Mouse (Mus musculus) ES-E14 (cell line): ENCODE data around the gene Nfu1. TPM values are rescaled to one million over a fixed set of nuclear protein-coding genes. Genes with fewer than 3 reads are reported as not detected.

Experiments used
- DNase-seq: peaks from one replicate; pipeline ENCODE4 v3.0.0-alpha.2; 2013; ENCODE audit warnings: low read depth, low spot score
- H3K27ac ChIP-seq: 2 replicates; pipeline ENCODE4 v1.5.1; 2012; ENCODE audit warnings: low read depth, mild to moderate bottlenecking, low read length, moderate library complexity, mixed read lengths; ENCODE audit not compliant: poor library complexity, insufficient read depth, severe bottlenecking
- H3K36me3 ChIP-seq: 2 replicates; pipeline ENCODE4 v1.6.1; 2012; ENCODE audit warnings: mild to moderate bottlenecking, low read length, moderate library complexity, mixed read lengths; ENCODE audit not compliant: control insufficient read depth, poor library complexity, insufficient read depth, severe bottlenecking
- H3K4me1 ChIP-seq, 2 experiments: fragments of 150-350 bp in 1 of 2; sonication (generic) in 1 of 2; 2 replicates each; pipeline ENCODE4 v1.6.1; 2012; ENCODE audit warnings: low read length in 2 of 2, mild to moderate bottlenecking in 1 of 2, mixed read lengths in 1 of 2; ENCODE audit not compliant: control insufficient read depth in 2 of 2, insufficient read depth in 2 of 2, poor library complexity in 1 of 2
- H3K4me3 ChIP-seq, 2 experiments: fragments of 150-350 bp in 1 of 2; sonication (generic) in 1 of 2; 2 replicates each; pipeline ENCODE4 v1.5.1; 2012; ENCODE audit warnings: low read length in 2 of 2, low read depth in 1 of 2, mild to moderate bottlenecking in 1 of 2, mixed read lengths in 1 of 2; ENCODE audit not compliant: insufficient read depth in 1 of 2, poor library complexity in 1 of 2, severe bottlenecking in 1 of 2
- H3K9ac ChIP-seq: 2 replicates; pipeline ENCODE4 v1.6.1; 2012; ENCODE audit warnings: low read depth, mild to moderate bottlenecking, low read length, mixed read lengths; ENCODE audit not compliant: poor library complexity, insufficient read depth, severe bottlenecking
- H3K9me3 ChIP-seq: fragments of 150-350 bp; sonication (generic); 2 replicates; pipeline ENCODE4 v1.6.1; 2012; ENCODE audit warnings: low read depth, mild to moderate bottlenecking, low read length; ENCODE audit not compliant: control insufficient read depth, insufficient read depth
- CHD2 ChIP-seq: IDR thresholded peaks from 2 replicates; pipeline ENCODE4 v1.6.1; 2014; ENCODE audit warnings: mild to moderate bottlenecking, low read depth, low read length, inconsistent platforms
- HCFC1 ChIP-seq: IDR thresholded peaks from 2 replicates; pipeline ENCODE4 v1.6.1; 2012; ENCODE audit warnings: low read length, inconsistent platforms, borderline replicate concordance; ENCODE audit not compliant: insufficient read depth
- MAFK ChIP-seq: IDR thresholded peaks from 2 replicates; pipeline ENCODE4 v1.6.1; 2014; ENCODE audit warnings: mild to moderate bottlenecking, low read depth, low read length, inconsistent platforms; ENCODE audit not compliant: insufficient read depth
- ZC3H11A ChIP-seq: IDR thresholded peaks from 2 replicates; pipeline ENCODE4 v1.6.1; 2012; ENCODE audit warnings: low read depth, mild to moderate bottlenecking, inconsistent platforms, low read length, borderline replicate concordance
- ZNF384 ChIP-seq: IDR thresholded peaks from 2 replicates; pipeline ENCODE4 v1.6.1; 2012; ENCODE audit warnings: low read depth, low read length, inconsistent platforms
- in situ Hi-C, 2 experiments: fragments of 600-800 bp; cut with MboI; formaldehyde crosslinking; loops; one replicate each; pipeline ENCODE4 v1.15.1; 2025; ENCODE audit warnings: low sequenced_read_pairs in 2 of 2, inconsistent platforms in 1 of 2; ENCODE audit not compliant: unreplicated experiment in 2 of 2
- total RNA-seq: library from RNA; depleted of rRNA; stranded (reverse); fragments of 300-350 nt; gene quantifications from 2 replicates; pipeline ENCODE4 v1.2.3, GENCODE M21; 2012

Gene Nfu1
- total RNA-seq, 1 experiment, result 113 TPM

DNA sequence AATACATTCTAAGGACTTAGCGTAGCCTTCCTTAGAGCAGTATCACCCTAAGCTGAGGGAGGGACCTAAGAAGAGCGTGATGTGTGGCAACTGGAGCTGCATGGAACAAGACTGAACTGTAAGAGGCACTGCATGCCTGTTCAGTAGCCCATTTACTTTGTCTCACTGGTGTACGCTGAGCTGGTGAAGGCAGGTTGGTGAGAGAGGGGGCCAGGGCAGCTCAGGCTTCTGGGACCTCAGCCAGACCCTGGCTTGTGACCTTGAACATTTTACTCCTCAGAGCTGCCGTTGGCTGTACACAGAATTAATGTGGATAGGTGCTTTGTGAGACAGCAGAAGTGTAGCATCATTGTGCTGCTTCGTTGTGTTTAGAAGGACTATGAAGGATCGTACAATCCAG lies 19.5 kb upstream of the Nfu1 start:
- H3K4me3 ChIP-seq, result no peak overlapping the region
- in situ Hi-C loops, result no loop called here

DNA sequence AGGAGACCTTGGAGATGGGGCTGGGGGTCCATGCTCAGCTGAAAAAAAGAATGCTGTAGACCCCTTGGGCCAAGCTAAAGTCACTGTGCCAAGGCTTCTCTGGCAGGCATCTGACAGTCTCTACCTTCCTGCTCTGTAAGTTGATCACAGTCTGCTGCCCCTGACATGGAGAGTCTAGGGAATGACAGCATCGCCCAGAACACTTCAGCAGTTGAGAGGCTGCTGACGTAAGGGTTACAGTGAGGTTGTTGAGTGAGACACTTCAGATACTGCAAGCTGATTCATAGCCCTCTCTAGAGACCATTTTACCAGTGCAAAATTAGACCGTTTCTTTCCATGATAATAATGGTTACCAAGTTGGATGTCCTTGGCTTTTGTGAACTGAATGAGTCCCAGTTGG lies 18.0 kb upstream of the Nfu1 start:
- Histone ChIP-seq H3K4me3 (no peak overlapping the region), H3K9ac (no peak overlapping the region), H3K9me3 (no peaks in the 10 kb centered on the region), H3K36me3 (peaks cover 2% of the 10 kb centered on the region), H3K4me1 (no peaks in the 10 kb centered on the region), H3K27ac (no peak overlapping the region)
- no peak for TF ChIP-seq CHD2
- no peak for TF ChIP-seq ZNF384
- TF ChIP-seq ZC3H11A, result no peak
- TF ChIP-seq HCFC1, result no peak
- TF ChIP-seq MAFK, result no peak
- no peak for DNase-seq
- in situ Hi-C loops, result no loop called here

More for the DNA sequence above, 19.5 kb upstream of the Nfu1 start:
- H3K36me3 ChIP-seq, result peaks cover 2% of the 10 kb centered on the region; the same call in 1 of the 2 replicates
- no peaks in the 10 kb centered on the region for H3K4me1 ChIP-seq
- DNase-seq, result no peak
- no peak overlapping the region for H3K27ac ChIP-seq
- TF ChIP-seq HCFC1 (no peak), ZNF384 (no peak), MAFK (no peak), ZC3H11A (no peak), CHD2 (no peak)
- H3K9ac ChIP-seq, result no peak overlapping the region
- no peaks in the 10 kb centered on the region for H3K9me3 ChIP-seq

DNA sequence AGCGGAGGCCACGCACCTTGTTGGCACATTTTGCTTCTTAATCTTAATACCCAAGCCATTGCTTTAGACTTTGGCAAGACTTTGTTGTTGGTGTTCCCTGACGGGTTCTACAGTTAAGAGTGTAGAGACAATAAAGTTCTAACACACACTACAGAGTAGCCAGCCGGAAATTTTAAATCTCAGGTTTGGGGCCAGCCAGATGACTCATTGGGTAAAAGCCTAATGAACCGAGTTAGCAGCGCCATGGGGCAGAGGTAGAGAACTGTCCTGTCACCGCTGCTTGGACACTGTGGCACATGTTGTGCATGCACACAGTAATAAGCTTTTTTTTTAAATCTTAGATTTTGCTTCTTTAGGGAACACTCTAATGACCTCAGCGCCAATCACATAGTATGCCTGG lies 16.7 kb upstream of the Nfu1 start:
- Histone ChIP-seq H3K4me1 (no peaks in the 10 kb centered on the region), H3K27ac (no peak overlapping the region), H3K4me3 (no peak overlapping the region), H3K36me3 (peaks cover 3% of the 10 kb centered on the region), H3K9me3 (no peaks in the 10 kb centered on the region), H3K9ac (no peak overlapping the region)
- in situ Hi-C loops, result no loop called here
- DNase-seq, result no peak
- TF ChIP-seq ZNF384, result no peak
- TF ChIP-seq HCFC1, result no peak
- no peak for TF ChIP-seq CHD2
- no peak for TF ChIP-seq MAFK
- no peak for TF ChIP-seq ZC3H11A

DNA sequence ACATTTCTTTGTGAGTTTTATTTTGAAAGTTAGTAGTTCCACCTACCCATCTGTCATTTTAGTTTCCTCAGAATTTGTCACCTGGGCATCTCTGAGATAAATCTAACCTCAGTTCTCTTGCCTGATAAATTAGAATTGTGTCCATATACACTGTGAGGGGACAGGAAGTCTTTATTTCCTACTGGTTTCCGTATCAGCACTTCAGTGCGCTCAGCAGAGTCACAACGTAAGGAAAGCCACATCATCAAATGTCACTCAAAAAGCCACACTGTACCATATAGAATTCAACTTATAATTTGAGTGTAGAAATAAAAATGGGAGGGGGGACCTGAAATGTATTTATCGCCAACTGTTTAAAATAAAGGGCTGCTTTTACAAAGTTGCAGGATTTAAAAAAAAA lies 14.8 kb upstream of the Nfu1 start:
- Histone ChIP-seq H3K4me3 (no peak overlapping the region), H3K4me1 (no peaks in the 10 kb centered on the region), H3K9me3 (no peaks in the 10 kb centered on the region), H3K9ac (no peak overlapping the region), H3K36me3 (peaks cover 5% of the 10 kb centered on the region), H3K27ac (no peak overlapping the region)
- DNase-seq, result no peak
- TF ChIP-seq CHD2 (no peak), ZC3H11A (no peak), HCFC1 (no peak), ZNF384 (no peak), MAFK (no peak)
- in situ Hi-C loops, result no loop called here
